Mouse (Mus musculus): ENCODE data around the gene Dnaaf3. TPM values are rescaled to one million over a fixed set of nuclear protein-coding genes. Genes with fewer than 3 reads are reported as not detected.
A peak's percentile ranks its signal among the peaks of the same experiment; 100 is the strongest.

Gene Dnaaf3
- polyA plus RNA-seq, 1 experiment: 9.6 TPM

DNA sequence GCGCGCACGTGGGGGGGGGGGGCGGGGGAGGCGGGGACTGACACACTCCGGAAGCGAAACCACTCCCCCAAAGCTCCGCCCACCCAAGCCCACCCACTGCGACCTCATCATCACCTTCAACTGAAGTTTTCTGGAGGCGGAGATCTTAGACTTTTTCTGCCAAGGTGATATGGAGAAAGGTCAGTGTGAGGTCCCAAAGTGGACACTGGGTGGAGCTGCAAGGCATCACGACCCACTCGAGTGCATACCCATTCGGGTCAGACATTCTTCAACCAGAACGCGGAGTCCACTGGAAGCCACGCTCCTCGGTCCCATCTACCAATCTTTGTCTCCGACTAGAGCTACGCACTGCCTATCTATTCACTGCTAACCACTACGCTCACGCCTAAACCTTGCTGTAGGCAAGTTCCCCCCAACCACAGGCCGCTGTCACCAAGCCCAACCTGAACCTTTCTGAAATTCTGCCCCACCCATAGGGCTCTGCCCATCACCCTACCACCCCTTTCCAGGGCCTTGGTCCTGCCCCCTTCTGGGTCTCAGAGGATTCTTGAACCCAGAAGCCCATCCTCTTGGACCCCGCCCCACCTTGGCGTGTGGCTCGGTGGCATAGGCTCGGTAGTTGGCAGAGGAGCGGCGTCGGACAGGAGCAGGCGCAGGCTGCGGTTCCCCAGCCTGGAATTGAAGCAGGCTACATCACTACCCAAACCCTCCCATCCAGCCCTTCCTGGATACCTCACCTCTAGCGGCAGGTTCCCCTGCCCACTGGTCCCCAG, 10.8 kb downstream of the Dnaaf3 start:
- WGBS: 40% methylated on average over 32 of the region's 32 CpGs
- Histone ChIP-seq H3K4me3 (ENCODE audit: extremely low read depth, insufficient read depth, insufficient read length) (no peak overlapping the region), H3K36me3 (ENCODE audit: control insufficient read depth, insufficient read depth, low read length) (no peaks in the 10 kb centered on the region), H3K27me3 (ENCODE audit: control insufficient read depth, insufficient read depth, low read length) (no peaks in the 10 kb centered on the region), H3K27ac (ENCODE audit: insufficient read depth, low read length) (no peak overlapping the region), H3K4me1 (ENCODE audit: control insufficient read depth, insufficient read depth, insufficient read length) (peaks cover 2% of the 10 kb centered on the region; the same call in 1 of the 2 replicates)
- TF ChIP-seq POLR2A (IDR thresholded peaks at IDR 0.05; ENCODE audit: low read depth, low read length) (no peak), CTCF (IDR thresholded peaks at IDR 0.05; ENCODE audit: extremely low read depth, insufficient read depth, insufficient read length, insufficient replicate concordance) (no peak)
- no peak for DNase-seq (ENCODE audit: low read depth in 1 of 2, low spot score in 2 of 2)

DNA sequence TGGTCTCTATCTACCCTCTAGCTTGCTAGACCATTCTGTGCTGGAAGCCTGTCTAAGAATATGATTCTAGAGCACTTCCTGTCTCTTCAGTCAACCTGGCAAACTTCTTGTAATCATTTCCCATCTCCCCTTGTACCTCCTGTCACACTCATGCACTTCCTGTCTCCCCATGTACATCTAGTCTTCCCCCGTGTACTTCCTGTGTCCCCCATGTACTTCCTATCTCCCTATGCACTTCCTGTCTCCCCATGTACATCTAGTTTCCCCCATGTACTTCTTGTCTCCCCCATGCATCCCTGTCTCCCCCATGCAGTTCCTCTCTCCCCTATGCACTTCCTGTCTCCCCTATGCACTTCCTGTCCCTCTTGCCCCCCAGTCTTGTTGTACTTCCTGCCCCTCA, 13.8 kb downstream of the Dnaaf3 start:
- DNase-seq (ENCODE audit: low read depth in 1 of 2, low spot score in 2 of 2): no peak
- 7% methylated on average over 1 of the region's 1 CpGs for WGBS
- Histone ChIP-seq H3K36me3 (ENCODE audit: control insufficient read depth, insufficient read depth, low read length) (no peaks in the 10 kb centered on the region), H3K4me1 (ENCODE audit: control insufficient read depth, insufficient read depth, insufficient read length) (peaks cover 2% of the 10 kb centered on the region; the same call in 1 of the 2 replicates), H3K4me3 (ENCODE audit: extremely low read depth, insufficient read depth, insufficient read length) (no peak overlapping the region), H3K27ac (ENCODE audit: insufficient read depth, low read length) (peak overlapping the region; percentile 11; the same call in 1 of the 2 replicates), H3K27me3 (ENCODE audit: control insufficient read depth, insufficient read depth, low read length) (no peaks in the 10 kb centered on the region)
- TF ChIP-seq CTCF (IDR thresholded peaks at IDR 0.05; ENCODE audit: extremely low read depth, insufficient read depth, insufficient read length, insufficient replicate concordance): no peak
- TF ChIP-seq POLR2A (IDR thresholded peaks at IDR 0.05; ENCODE audit: low read depth, low read length): no peak

DNA sequence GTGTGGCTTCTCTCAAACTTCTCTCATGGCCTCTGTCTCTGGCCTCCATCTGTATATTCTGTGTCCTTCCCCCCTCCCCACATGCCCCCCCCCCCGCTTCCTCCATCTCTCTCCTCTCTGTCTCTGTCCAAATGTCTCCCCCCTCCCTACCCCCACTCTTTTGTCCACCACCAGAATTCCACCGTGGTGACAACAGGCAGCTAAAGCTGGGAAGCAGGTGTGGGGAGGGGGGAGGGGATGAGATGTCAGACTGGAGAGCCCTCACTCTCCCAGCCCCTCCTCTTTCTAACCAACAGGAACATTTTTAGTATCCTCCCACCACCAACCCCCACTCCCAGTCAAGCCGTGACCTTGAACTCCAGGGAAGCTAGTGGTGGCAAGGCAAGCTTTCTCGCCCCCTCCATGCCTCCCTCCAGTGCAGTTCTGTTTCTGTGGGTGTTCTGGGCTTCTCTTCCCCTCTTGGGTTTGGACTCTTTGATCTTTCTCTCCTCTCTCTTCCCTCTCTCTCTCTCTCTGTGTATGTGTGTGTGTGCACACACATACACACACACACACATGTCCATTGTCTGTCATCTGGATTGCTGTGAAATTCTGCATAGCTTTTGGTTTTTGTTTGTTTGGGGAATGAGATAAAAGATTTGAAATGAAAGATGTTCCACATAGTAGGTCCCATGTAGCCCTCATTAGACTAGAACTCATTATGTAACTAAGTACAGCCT, 15.8 kb downstream of the Dnaaf3 start, which contains the start of gene Tnnt1:
Tnnt1 (minus strand) TSS at position 51 of the 719 bp plus-strand sequence.
- H3K4me3 ChIP-seq (ENCODE audit: extremely low read depth, insufficient read depth, insufficient read length): no peak within 1 kb of the TSS
- WGBS: 58% methylated on average over 4 of the region's 4 CpGs
- no peak within 1 kb of the TSS for H3K27ac ChIP-seq (ENCODE audit: insufficient read depth, low read length)
- H3K36me3 ChIP-seq (ENCODE audit: control insufficient read depth, insufficient read depth, low read length): no peaks in the 10 kb centered on the region
- H3K27me3 ChIP-seq (ENCODE audit: control insufficient read depth, insufficient read depth, low read length): no peaks in the 10 kb centered on the region
- TF ChIP-seq CTCF (IDR thresholded peaks at IDR 0.05; ENCODE audit: extremely low read depth, insufficient read depth, insufficient read length, insufficient replicate concordance) (no peak), POLR2A (IDR thresholded peaks at IDR 0.05; ENCODE audit: low read depth, low read length) (no peak)
- no peak for DNase-seq (ENCODE audit: low read depth in 1 of 2, low spot score in 2 of 2)
- peaks cover 2% of the 10 kb centered on the region; the same call in 1 of the 2 replicates for H3K4me1 ChIP-seq (ENCODE audit: control insufficient read depth, insufficient read depth, insufficient read length)

DNA sequence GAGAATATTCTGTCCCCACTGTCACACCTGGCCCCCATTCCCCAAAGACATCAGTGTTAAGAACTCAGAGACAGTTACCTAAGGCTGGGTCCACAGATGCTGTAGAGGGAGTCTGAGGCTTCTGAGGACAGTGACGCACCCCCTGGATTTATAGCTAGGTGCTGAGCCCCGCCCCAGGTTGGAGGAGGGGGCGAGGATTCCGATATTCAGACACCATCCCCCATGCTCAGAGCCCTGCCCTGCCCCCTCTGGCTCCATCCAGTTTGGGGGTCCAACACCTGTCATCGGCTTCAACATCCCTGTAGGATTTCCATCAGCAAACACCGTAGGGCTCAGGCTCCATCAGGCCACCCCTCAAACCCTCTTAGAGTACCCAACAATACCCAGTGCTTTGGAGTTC, 16.4 kb downstream of the Dnaaf3 start:
- Histone ChIP-seq H3K27ac (ENCODE audit: insufficient read depth, low read length) (no peak overlapping the region), H3K27me3 (ENCODE audit: control insufficient read depth, insufficient read depth, low read length) (no peaks in the 10 kb centered on the region), H3K36me3 (ENCODE audit: control insufficient read depth, insufficient read depth, low read length) (no peaks in the 10 kb centered on the region), H3K4me3 (ENCODE audit: extremely low read depth, insufficient read depth, insufficient read length) (no peak overlapping the region), H3K4me1 (ENCODE audit: control insufficient read depth, insufficient read depth, insufficient read length) (peaks cover 2% of the 10 kb centered on the region; the same call in 1 of the 2 replicates)
- 84% methylated on average over 6 of the region's 6 CpGs for WGBS
- no peak for DNase-seq (ENCODE audit: low read depth in 1 of 2, low spot score in 2 of 2)
- no peak for TF ChIP-seq CTCF (IDR thresholded peaks at IDR 0.05; ENCODE audit: extremely low read depth, insufficient read depth, insufficient read length, insufficient replicate concordance)
- TF ChIP-seq POLR2A (IDR thresholded peaks at IDR 0.05; ENCODE audit: low read depth, low read length): no peak

DNA sequence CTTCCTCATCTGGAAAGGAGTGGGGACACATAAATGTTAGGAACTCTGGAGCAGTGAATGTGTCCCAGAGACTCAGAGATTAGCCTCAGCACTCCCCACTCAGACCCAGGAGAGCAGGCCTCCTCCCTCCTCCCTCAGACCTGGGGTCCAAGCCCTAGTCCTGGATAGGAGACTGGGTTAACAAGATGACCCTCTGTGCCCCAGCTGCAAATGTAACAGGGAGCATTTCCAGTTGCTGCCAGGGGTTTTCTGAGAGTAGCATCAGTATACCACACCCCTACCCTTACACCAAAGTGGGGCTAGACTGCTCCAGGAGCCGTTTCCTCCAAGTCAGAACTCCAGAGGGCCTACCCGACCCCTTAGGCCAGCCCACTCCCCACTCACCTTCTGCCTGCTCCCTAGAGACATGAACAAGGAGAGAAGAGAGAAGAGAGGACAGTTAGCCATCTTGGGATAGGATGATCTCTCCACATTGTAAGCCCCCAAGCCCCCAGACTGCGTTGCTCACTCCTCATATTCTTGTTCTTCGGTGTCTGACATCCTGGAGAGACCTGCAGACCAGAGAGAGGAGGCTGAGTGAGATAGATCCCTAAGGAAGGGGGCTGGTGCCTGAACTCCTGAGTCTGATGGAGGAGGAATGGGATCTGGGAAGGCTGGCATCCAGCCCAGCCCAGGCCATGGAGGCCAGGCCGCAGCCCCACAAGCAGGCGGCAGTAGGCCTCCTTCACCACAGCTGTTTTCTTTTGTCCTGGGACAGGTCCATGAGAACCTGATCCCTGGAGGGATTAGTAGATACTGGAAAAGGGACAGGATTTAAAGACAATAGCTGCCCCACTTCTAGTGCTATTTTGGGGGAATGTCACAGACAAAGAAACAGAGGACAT, 18.2 kb downstream of the Dnaaf3 start:
- Histone ChIP-seq H3K27me3 (ENCODE audit: control insufficient read depth, insufficient read depth, low read length) (no peaks in the 10 kb centered on the region), H3K27ac (ENCODE audit: insufficient read depth, low read length) (no peak overlapping the region), H3K4me1 (ENCODE audit: control insufficient read depth, insufficient read depth, insufficient read length) (peaks cover 2% of the 10 kb centered on the region; the same call in 1 of the 2 replicates), H3K36me3 (ENCODE audit: control insufficient read depth, insufficient read depth, low read length) (no peaks in the 10 kb centered on the region), H3K4me3 (ENCODE audit: extremely low read depth, insufficient read depth, insufficient read length) (no peak overlapping the region)
- WGBS: 88% methylated on average over 6 of the region's 6 CpGs
- no peak for DNase-seq (ENCODE audit: low read depth in 1 of 2, low spot score in 2 of 2)
- TF ChIP-seq CTCF (IDR thresholded peaks at IDR 0.05; ENCODE audit: extremely low read depth, insufficient read depth, insufficient read length, insufficient replicate concordance) (no peak), POLR2A (IDR thresholded peaks at IDR 0.05; ENCODE audit: low read depth, low read length) (no peak)

DNA sequence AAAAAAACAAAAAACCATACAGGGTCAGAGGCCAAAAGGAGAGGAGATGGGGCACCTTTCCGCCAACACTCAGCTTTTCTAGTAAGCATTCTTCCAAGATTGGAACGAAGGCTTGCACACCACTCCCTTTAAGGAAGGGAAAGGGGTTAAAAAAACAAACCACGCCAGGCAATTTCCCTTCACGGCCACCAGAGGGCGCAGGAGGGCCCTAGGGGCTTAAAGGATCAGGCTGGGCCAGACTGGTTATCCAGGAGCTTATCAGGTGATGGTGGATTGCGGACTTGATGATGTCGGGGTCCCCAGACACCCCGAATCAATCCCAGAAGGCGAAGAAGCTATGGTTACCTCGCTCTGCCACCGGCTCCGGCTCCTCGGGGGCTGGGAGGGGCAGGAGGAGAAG, 19.0 kb downstream of the Dnaaf3 start:
- Histone ChIP-seq H3K4me1 (ENCODE audit: control insufficient read depth, insufficient read depth, insufficient read length) (peaks cover 2% of the 10 kb centered on the region; the same call in 1 of the 2 replicates), H3K36me3 (ENCODE audit: control insufficient read depth, insufficient read depth, low read length) (no peaks in the 10 kb centered on the region), H3K4me3 (ENCODE audit: extremely low read depth, insufficient read depth, insufficient read length) (no peak overlapping the region), H3K27me3 (ENCODE audit: control insufficient read depth, insufficient read depth, low read length) (no peaks in the 10 kb centered on the region), H3K27ac (ENCODE audit: insufficient read depth, low read length) (no peak overlapping the region)
- 40% methylated on average over 13 of the region's 13 CpGs for WGBS
- peak in 1 of 2 experiments; percentile 26 for DNase-seq (ENCODE audit: low read depth in 1 of 2, low spot score in 2 of 2)
- peak; percentile 87 for TF ChIP-seq CTCF (IDR thresholded peaks at IDR 0.05; ENCODE audit: extremely low read depth, insufficient read depth, insufficient read length, insufficient replicate concordance)
- TF ChIP-seq POLR2A (IDR thresholded peaks at IDR 0.05; ENCODE audit: low read depth, low read length): no peak

Measured in spleen, adult 2 months (tissue).